Mouse (Mus musculus) cortical plate, adult 2 months (tissue): ENCODE measurements around the gene Prkcq.

Experiments
- CTCF ChIP-seq: fragments of 200-500 bp; IDR thresholded peaks from 2 replicates; pipeline ENCODE4 v1.5.1; 2011; ENCODE audit warnings: mild to moderate bottlenecking, control low read depth, low read length; ENCODE audit not compliant: insufficient read depth; ENCODE audit errors: extremely low read depth
- POLR2A ChIP-seq: fragments of 200-500 bp; IDR thresholded peaks from 2 replicates; pipeline ENCODE4 v1.6.1; 2011; ENCODE audit warnings: mild to moderate bottlenecking, low read length, control low read depth; ENCODE audit not compliant: insufficient read depth; ENCODE audit errors: extremely low read depth

DNA sequence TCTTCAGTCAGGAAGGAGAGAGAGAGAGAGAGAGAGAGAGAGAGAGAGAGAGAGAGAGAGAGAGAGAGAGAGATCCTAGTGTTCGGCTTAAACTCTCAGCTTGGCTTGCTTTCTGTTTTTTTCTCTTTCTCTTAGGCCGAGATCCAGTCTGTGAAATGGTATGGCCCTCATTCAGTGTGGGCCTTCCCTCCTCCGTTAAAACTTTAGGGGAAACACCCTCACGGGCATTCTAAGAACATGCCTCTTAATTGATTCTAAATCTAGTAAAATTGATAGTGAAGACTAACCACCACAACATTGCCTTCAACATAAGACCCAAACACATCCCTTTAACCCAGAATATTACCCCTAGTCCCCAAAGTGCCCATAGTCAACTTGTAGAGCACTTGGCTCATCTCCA lies 66.3 kb downstream of the Prkcq start:
- no peak for TF ChIP-seq POLR2A
- no peak for TF ChIP-seq CTCF
